Mouse (Mus musculus): ENCODE data around the gene Gm21693. TPM values are rescaled to one million over a fixed set of nuclear protein-coding genes. Genes with fewer than 3 reads are reported as not detected.
"Not testable (repeated sequence)": the region's sequence is repeated elsewhere in the genome, so short reads cannot be mapped to it uniquely, and the experiment has no call there.

Gm21693 gene
- polyA plus RNA-seq (2015; fragmentation: Nextera tagmentation; extraction: Ambion mirVana) = not detected in 2 replicates

DNA sequence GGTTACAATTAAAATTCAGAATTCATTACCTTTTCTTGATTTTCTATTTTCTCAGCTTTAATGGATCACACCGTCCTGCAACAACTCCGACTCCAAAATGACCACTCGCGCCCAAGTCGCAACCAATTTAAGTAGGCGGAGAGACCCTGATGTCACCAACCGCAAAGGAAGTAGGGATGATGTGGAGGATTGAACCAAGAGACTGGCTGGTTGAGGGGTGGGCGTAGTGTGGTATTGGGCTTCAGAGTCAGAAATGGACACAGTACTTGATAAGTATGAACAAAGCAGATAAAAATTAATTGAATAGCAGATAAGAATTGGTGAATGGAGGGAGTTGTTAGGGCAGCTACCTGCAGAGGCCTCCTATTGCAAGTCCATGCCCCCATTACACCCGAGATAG lies at the start of gene Gm21693:
Gene Gm21693 (minus strand): TSS at position 101 of the 400 bp plus-strand sequence.
- not testable (repeated sequence) for H3K4me1 ChIP-seq; H3K27ac ChIP-seq; ATAC-seq (replicated peaks; ENCODE audit: low FRiP score); H3K9me3 ChIP-seq (replicated peaks); H3K4me3 ChIP-seq (replicated peaks); H3K9ac ChIP-seq; H3K36me3 ChIP-seq; H3K27me3 ChIP-seq; H3K4me2 ChIP-seq
- WGBS = no CpG with 5 or more reads among the region's 9 CpGs

- H3K36me3 ChIP-seq; ATAC-seq (replicated peaks; ENCODE audit: low FRiP score): not testable (repeated sequence)
- WGBS = no CpG with 5 or more reads among the region's 11 CpGs
Observed at GRCm38 (mm10) chrY:3340661-3341060, 4.5 kb downstream of the Gm21693 start.

DNA sequence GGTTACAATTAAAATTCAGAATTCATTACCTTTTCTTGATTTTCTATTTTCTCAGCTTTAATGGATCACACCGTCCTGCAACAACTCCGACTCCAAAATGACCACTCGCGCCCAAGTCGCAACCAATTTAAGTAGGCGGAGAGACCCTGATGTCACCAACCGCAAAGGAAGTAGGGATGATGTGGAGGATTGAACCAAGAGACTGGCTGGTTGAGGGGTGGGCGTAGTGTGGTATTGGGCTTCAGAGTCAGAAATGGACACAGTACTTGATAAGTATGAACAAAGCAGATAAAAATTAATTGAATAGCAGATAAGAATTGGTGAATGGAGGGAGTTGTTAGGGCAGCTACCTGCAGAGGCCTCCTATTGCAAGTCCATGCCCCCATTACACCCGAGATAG lies 38.8 kb downstream of the Gm21693 start, which contains the start of gene Gm21677:
Gene Gm21677 (minus strand): TSS at position 101 of the 400 bp plus-strand sequence.
- not testable (repeated sequence) for H3K27ac ChIP-seq

More at GRCm38 (mm10) chrY:3340661-3341060, 4.5 kb downstream of the Gm21693 start:
- H3K4me2 ChIP-seq; H3K4me1 ChIP-seq; H3K27ac ChIP-seq; H3K27me3 ChIP-seq; H3K9ac ChIP-seq; H3K4me3 ChIP-seq (replicated peaks); H3K9me3 ChIP-seq (replicated peaks): not testable (repeated sequence)

More for the DNA sequence above, 38.8 kb downstream of the Gm21693 start, which contains the start of gene Gm21677:
- ATAC-seq (replicated peaks; ENCODE audit: low FRiP score); H3K36me3 ChIP-seq; H3K4me3 ChIP-seq (replicated peaks); H3K4me2 ChIP-seq; H3K27me3 ChIP-seq; H3K9ac ChIP-seq; H3K9me3 ChIP-seq (replicated peaks); H3K4me1 ChIP-seq: not testable (repeated sequence)
- no CpG with 5 or more reads among the region's 9 CpGs for WGBS

Other genes starting within 250 kb of the Gm21693 start
- not detected in 2 replicates for gene Gm21677, start 38.9 kb downstream of the Gm21693 start, polyA plus RNA-seq (2015; fragmentation: Nextera tagmentation; extraction: Ambion mirVana)
- not detected in 2 replicates for gene Gm21704, start 64.8 kb upstream of the Gm21693 start, polyA plus RNA-seq (2015; fragmentation: Nextera tagmentation; extraction: Ambion mirVana)
- not detected in 2 replicates for gene Gm21708, start 64.8 kb upstream of the Gm21693 start, polyA plus RNA-seq (2015; fragmentation: Nextera tagmentation; extraction: Ambion mirVana)

All from kidney, embryonic 15.5 days (tissue).